Mouse (Mus musculus): ENCODE measurements around the gene Clmp. TPM values are rescaled to one million over a fixed set of nuclear protein-coding genes. Genes with fewer than 3 reads are reported as not detected.

Clmp gene
- polyA plus RNA-seq, 1 experiment from 2014 or later, result 23.0 TPM

- TF ChIP-seq CTCF (IDR thresholded peaks at IDR 0.05; ENCODE audit: low read depth), result no peak
- no peaks in the 10 kb centered on the region for H3K4me1 ChIP-seq (replicated peaks; ENCODE audit: control insufficient read depth, insufficient read depth, low read length)
These were observed 43.1 kb upstream of the Clmp start for GRCm38 (mm10) chr9:40642470-40643220.

GRCm38 (mm10) chr9:40649444-40649843 lies 36.3 kb upstream of the Clmp start:
- Histone ChIP-seq H3K27ac (ENCODE audit: low read depth, low read length) (no peak overlapping the region), H3K27me3 (replicated peaks; ENCODE audit: control insufficient read depth, insufficient read depth, low read length) (no peaks in the 10 kb centered on the region), H3K36me3 (ENCODE audit: control insufficient read depth, insufficient read depth) (no peaks in the 10 kb centered on the region), H3K9ac (ENCODE audit: low read depth, low read length) (no peak overlapping the region), H3K4me2 (replicated peaks; ENCODE audit: low read depth) (no peak overlapping the region), H3K4me3 (ENCODE audit: low read depth, low read length) (no peak overlapping the region), H3K9me3 (ENCODE audit: control insufficient read depth) (no peaks in the 10 kb centered on the region), H3K4me1 (replicated peaks; ENCODE audit: control insufficient read depth, insufficient read depth, low read length) (no peaks in the 10 kb centered on the region)
- no peak for ATAC-seq
- WGBS, result 83% methylated on average over 3 of the region's 3 CpGs
- no peak for TF ChIP-seq CTCF (IDR thresholded peaks at IDR 0.05; ENCODE audit: low read depth)

More at GRCm38 (mm10) chr9:40642470-40643220, 43.1 kb upstream of the Clmp start:
- Histone ChIP-seq H3K27ac (ENCODE audit: low read depth, low read length) (no peak overlapping the region), H3K36me3 (ENCODE audit: control insufficient read depth, insufficient read depth) (no peaks in the 10 kb centered on the region), H3K4me3 (ENCODE audit: low read depth, low read length) (no peak overlapping the region), H3K27me3 (replicated peaks; ENCODE audit: control insufficient read depth, insufficient read depth, low read length) (no peaks in the 10 kb centered on the region), H3K9ac (ENCODE audit: low read depth, low read length) (no peak overlapping the region), H3K4me2 (replicated peaks; ENCODE audit: low read depth) (no peak overlapping the region), H3K9me3 (ENCODE audit: control insufficient read depth) (no peaks in the 10 kb centered on the region)
- ATAC-seq, result peak; percentile 35; the same call in 1 of the 2 replicates
- WGBS, result 30% methylated on average over 16 of the region's 16 CpGs

GRCm38 (mm10) chr9:40649983-40650382 lies 35.8 kb upstream of the Clmp start:
- H3K9me3 ChIP-seq (ENCODE audit: control insufficient read depth), result no peaks in the 10 kb centered on the region
- H3K9ac ChIP-seq (ENCODE audit: low read depth, low read length), result no peak overlapping the region
- no peak for TF ChIP-seq CTCF (IDR thresholded peaks at IDR 0.05; ENCODE audit: low read depth)
- no peak for ATAC-seq
- no peaks in the 10 kb centered on the region for H3K4me1 ChIP-seq (replicated peaks; ENCODE audit: control insufficient read depth, insufficient read depth, low read length)
- H3K27ac ChIP-seq (ENCODE audit: low read depth, low read length), result no peak overlapping the region
- H3K27me3 ChIP-seq (replicated peaks; ENCODE audit: control insufficient read depth, insufficient read depth, low read length), result no peaks in the 10 kb centered on the region
- no peak overlapping the region for H3K4me3 ChIP-seq (ENCODE audit: low read depth, low read length)
- no peaks in the 10 kb centered on the region for H3K36me3 ChIP-seq (ENCODE audit: control insufficient read depth, insufficient read depth)
- 73% methylated on average over 6 of the region's 6 CpGs for WGBS
- no peak overlapping the region for H3K4me2 ChIP-seq (replicated peaks; ENCODE audit: low read depth)

- Histone ChIP-seq H3K9ac (ENCODE audit: low read depth, low read length) (no peak overlapping the region), H3K27me3 (replicated peaks; ENCODE audit: control insufficient read depth, insufficient read depth, low read length) (no peaks in the 10 kb centered on the region), H3K36me3 (ENCODE audit: control insufficient read depth, insufficient read depth) (no peaks in the 10 kb centered on the region), H3K4me3 (ENCODE audit: low read depth, low read length) (no peak overlapping the region), H3K4me2 (replicated peaks; ENCODE audit: low read depth) (no peak overlapping the region), H3K27ac (ENCODE audit: low read depth, low read length) (no peak overlapping the region), H3K9me3 (ENCODE audit: control insufficient read depth) (no peaks in the 10 kb centered on the region), H3K4me1 (replicated peaks; ENCODE audit: control insufficient read depth, insufficient read depth, low read length) (no peaks in the 10 kb centered on the region)
- ATAC-seq, result no peak
- 80% methylated on average over 4 of the region's 4 CpGs for WGBS
- no peak for TF ChIP-seq CTCF (IDR thresholded peaks at IDR 0.05; ENCODE audit: low read depth)
These were observed 34.4 kb upstream of the Clmp start for GRCm38 (mm10) chr9:40651239-40651859.

GRCm38 (mm10) chr9:40652757-40653156 lies 33.0 kb upstream of the Clmp start:
- WGBS, result 46% methylated on average over 9 of the region's 9 CpGs
- no peak overlapping the region for H3K9ac ChIP-seq (ENCODE audit: low read depth, low read length)
- no peak overlapping the region for H3K27ac ChIP-seq (ENCODE audit: low read depth, low read length)
- H3K4me1 ChIP-seq (replicated peaks; ENCODE audit: control insufficient read depth, insufficient read depth, low read length), result no peaks in the 10 kb centered on the region
- no peaks in the 10 kb centered on the region for H3K36me3 ChIP-seq (ENCODE audit: control insufficient read depth, insufficient read depth)
- no peaks in the 10 kb centered on the region for H3K9me3 ChIP-seq (ENCODE audit: control insufficient read depth)
- ATAC-seq, result no peak
- no peaks in the 10 kb centered on the region for H3K27me3 ChIP-seq (replicated peaks; ENCODE audit: control insufficient read depth, insufficient read depth, low read length)
- no peak overlapping the region for H3K4me2 ChIP-seq (replicated peaks; ENCODE audit: low read depth)
- no peak overlapping the region for H3K4me3 ChIP-seq (ENCODE audit: low read depth, low read length)
- TF ChIP-seq CTCF (IDR thresholded peaks at IDR 0.05; ENCODE audit: low read depth), result no peak

GRCm38 (mm10) chr9:40666190-40666803 lies 19.5 kb upstream of the Clmp start:
- no peak for ATAC-seq
- 74% methylated on average over 9 of the region's 9 CpGs for WGBS
- TF ChIP-seq CTCF (IDR thresholded peaks at IDR 0.05; ENCODE audit: low read depth), result no peak
- Histone ChIP-seq H3K36me3 (ENCODE audit: control insufficient read depth, insufficient read depth) (no peaks in the 10 kb centered on the region), H3K4me3 (ENCODE audit: low read depth, low read length) (no peak overlapping the region), H3K27me3 (replicated peaks; ENCODE audit: control insufficient read depth, insufficient read depth, low read length) (no peaks in the 10 kb centered on the region), H3K4me2 (replicated peaks; ENCODE audit: low read depth) (no peak overlapping the region), H3K9me3 (ENCODE audit: control insufficient read depth) (no peaks in the 10 kb centered on the region), H3K27ac (ENCODE audit: low read depth, low read length) (no peak overlapping the region), H3K9ac (ENCODE audit: low read depth, low read length) (no peak overlapping the region), H3K4me1 (replicated peaks; ENCODE audit: control insufficient read depth, insufficient read depth, low read length) (no peaks in the 10 kb centered on the region)
